Mouse (Mus musculus) liver, embryonic 15.5 days (tissue): Measurements from ENCODE around the gene Dpy30. TPM values are rescaled to one million over a fixed set of nuclear protein-coding genes. Genes with fewer than 3 reads are reported as not detected.
"Not testable (repeated sequence)": the region's sequence is repeated elsewhere in the genome, so short reads cannot be mapped to it uniquely, and the experiment has no call there.

Experiments used
- ATAC-seq: fragments of 200-750 bp; cut with Nextera tagmentation; 2 replicates; pipeline ENCODE4 v1.8.0; 2017; ENCODE audit warnings: moderate number of reproducible peaks, mild to moderate bottlenecking, moderate library complexity; ENCODE audit not compliant: insufficient read depth
- H3K27ac ChIP-seq: fragments of 300-500 bp; sonication (generic); replicated peaks from 2 replicates; pipeline ENCODE4 v1.5.1; 2015; ENCODE audit warnings: mild to moderate bottlenecking, inconsistent platforms
- H3K27me3 ChIP-seq: fragments of 300-500 bp; sonication (generic); 2 replicates; pipeline ENCODE4 v1.6.1; 2015; ENCODE audit warnings: mild to moderate bottlenecking, inconsistent platforms
- H3K36me3 ChIP-seq: fragments of 300-500 bp; sonication (generic); replicated peaks from 2 replicates; pipeline ENCODE4 v1.6.1; 2015; ENCODE audit warnings: moderate library complexity, mild to moderate bottlenecking, inconsistent platforms
- H3K4me1 ChIP-seq: fragments of 300-500 bp; sonication (generic); replicated peaks from 2 replicates; pipeline ENCODE4 v1.6.1; 2015; ENCODE audit warnings: inconsistent platforms
- H3K4me2 ChIP-seq: fragments of 300-500 bp; sonication (generic); 2 replicates; pipeline ENCODE4 v1.6.1; 2015; ENCODE audit warnings: moderate library complexity, mild to moderate bottlenecking, inconsistent platforms
- H3K4me3 ChIP-seq: fragments of 300-500 bp; sonication (generic); replicated peaks from 2 replicates; pipeline ENCODE4 v1.5.1; 2015; ENCODE audit warnings: mild to moderate bottlenecking, inconsistent platforms
- H3K9ac ChIP-seq: fragments of 300-500 bp; sonication (generic); 2 replicates; pipeline ENCODE4 v1.6.1; 2015; ENCODE audit warnings: moderate library complexity, mild to moderate bottlenecking, inconsistent platforms
- H3K9me3 ChIP-seq: fragments of 300-500 bp; sonication (generic); replicated peaks from 2 replicates; pipeline ENCODE4 v1.6.1; 2016; ENCODE audit warnings: inconsistent platforms
- WGBS: fragments of 180-500 bp; shearing (Covaris S2); methylation state at CpG from one replicate; pipeline ENCODE4 v1.1.7; 2015; ENCODE audit warnings: mixed read lengths; ENCODE audit not compliant: insufficient replicate concordance; 5-methylcytosine and 5-hydroxymethylcytosine counted together
- polyA plus RNA-seq: library from polyadenylated mRNA; unstranded; fragments of >200 nt; fragmentation: Nextera tagmentation; extraction: Ambion mirVana; gene quantifications from 2 replicates; pipeline ENCODE4 v1.2.1, GENCODE M21; 2015

The Dpy30 gene
- polyA plus RNA-seq: 98.0 and 119 TPM in 2 replicates

DNA sequence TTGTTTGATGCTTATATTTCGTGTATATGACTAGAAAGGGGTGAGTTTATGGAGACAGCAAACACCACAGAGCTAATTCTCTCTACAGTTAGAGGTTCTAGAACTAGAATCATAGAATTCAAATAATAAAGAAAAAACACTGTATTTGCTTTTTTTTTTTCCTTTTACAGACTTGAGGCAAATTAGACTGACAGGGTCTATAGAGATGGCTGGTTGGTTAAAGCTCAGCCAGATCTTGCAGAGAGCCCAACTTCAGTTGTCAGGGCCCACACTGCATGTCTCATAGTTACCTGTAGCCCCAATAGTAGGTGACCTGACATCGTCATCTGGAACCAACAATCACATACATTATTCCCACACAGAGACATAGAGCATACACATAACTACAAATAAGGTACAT lies at the start of gene Dpy30:
Dpy30 (minus strand) TSS at position 101 of the 400 bp plus-strand sequence.
- Histone ChIP-seq H3K9me3 (no peaks in the 10 kb centered on the region), H3K36me3 (no peaks in the 10 kb centered on the region), H3K4me2 (no peak within 1 kb of the TSS), H3K9ac (no peak within 1 kb of the TSS), H3K4me1 (no peaks in the 10 kb centered on the region), H3K27me3 (no peaks in the 10 kb centered on the region), H3K27ac (no peak within 1 kb of the TSS), H3K4me3 (no peak within 1 kb of the TSS)
- ATAC-seq: no peak
- 65% methylated on average over 2 of the region's 2 CpGs for WGBS

DNA sequence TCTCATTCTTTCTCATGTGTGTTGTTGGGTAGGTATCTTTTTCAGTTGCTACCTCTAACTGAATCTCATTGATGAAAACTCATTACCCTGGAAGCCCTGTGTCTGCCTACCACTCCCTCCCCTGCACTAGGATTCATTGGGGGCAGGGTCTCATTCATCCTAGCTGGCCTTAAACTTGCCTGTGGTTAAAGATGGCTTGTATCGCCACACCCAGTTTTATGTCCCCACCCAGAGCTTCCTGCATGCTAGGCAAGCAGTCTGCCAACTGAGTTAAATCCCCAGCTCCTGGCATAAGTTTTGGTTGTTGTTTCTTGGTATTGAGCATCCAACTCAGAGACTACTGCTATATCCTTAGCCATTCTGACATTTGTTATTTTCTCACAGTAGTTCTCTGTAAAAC lies 39.8 kb upstream of the Dpy30 start:
- Histone ChIP-seq H3K4me1 (no peaks in the 10 kb centered on the region; the same call in 1 of the 2 replicates), H3K9ac (no peak overlapping the region), H3K36me3 (peaks cover 20% of the 10 kb centered on the region), H3K27me3 (no peaks in the 10 kb centered on the region), H3K27ac (no peak overlapping the region), H3K4me3 (no peak overlapping the region), H3K4me2 (no peak overlapping the region), H3K9me3 (no peaks in the 10 kb centered on the region)
- 18% methylated on average over 1 of the region's 1 CpGs for WGBS
- ATAC-seq: no peak

DNA sequence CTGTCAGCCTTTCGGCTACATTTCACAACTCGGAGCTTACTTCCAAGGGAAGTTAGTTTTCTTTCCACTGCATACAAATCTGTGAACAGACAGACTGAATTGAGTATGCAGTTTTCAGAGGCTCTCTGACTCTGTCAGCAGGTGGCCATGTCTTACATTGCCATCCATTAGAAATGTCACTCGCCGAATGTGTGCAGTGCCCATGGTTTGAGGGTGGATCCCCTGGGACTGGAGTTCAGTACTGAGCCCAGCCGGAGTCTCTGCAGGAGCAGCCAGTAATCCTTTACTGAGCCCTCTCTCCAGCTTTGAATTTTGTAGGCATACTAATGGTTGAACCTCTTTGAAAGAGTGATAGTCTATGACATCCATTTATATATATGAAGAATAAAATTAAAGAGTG lies 17.4 kb upstream of the Dpy30 start:
- Histone ChIP-seq H3K9me3 (no peaks in the 10 kb centered on the region), H3K4me1 (peaks cover 36% of the 10 kb centered on the region), H3K4me2 (no peak overlapping the region), H3K36me3 (no peaks in the 10 kb centered on the region), H3K27me3 (no peaks in the 10 kb centered on the region), H3K4me3 (no peak overlapping the region), H3K9ac (no peak overlapping the region), H3K27ac (no peak overlapping the region)
- no peak for ATAC-seq
- WGBS: 69% methylated on average over 5 of the region's 5 CpGs

DNA sequence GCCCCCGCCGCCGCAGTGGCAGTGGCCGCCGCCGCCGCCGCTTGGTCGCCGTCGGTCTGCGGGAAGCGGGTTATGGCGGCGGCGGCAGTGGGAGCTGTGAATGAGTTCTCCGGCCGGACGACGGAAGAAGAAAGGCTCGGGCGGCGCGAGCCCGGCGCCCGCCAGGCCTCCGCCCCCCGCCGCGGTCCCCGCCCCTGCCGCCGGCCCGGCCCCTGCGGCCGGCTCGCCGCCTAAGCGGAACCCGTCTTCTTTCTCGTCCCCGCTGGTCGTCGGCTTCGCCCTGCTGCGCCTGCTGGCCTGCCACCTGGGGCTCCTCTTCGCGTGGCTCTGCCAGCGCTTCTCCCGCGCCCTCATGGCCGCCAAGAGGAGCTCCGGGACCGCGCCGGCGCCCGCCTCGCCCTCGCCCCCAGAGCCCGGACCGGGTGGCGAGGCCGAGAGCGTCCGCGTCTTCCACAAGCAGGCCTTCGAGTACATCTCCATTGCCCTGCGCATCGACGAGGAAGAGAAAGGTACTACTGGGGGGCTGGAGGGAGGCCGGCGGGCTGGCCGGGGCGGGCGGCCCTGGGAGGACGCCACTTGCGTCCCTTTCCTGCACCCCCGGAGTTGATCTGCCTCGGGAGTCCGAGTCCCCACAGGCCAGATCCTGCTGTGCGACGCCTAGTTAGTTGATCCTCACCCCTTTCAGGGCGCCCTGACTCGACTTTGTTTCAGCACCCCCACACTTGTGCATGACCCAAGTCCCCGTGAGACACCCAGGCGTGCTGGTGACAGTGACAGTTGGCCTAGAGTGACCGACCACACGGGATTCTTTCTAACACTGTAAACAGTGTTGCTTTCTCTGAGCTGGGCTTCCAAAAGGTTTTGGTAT lies 15.4 kb upstream of the Dpy30 start, which contains the start of gene Spast:
Spast (plus strand) TSS at position 51 of the 868 bp plus-strand sequence.
- H3K27ac ChIP-seq: peak within 1 kb of the TSS; percentile 94
- no peaks in the 10 kb centered on the region for H3K27me3 ChIP-seq
- H3K4me3 ChIP-seq: peak within 1 kb of the TSS; percentile 99
- under 1% methylated on average over 79 of the region's 90 CpGs for WGBS
- peak within 1 kb of the TSS; percentile 98 for H3K9ac ChIP-seq
- H3K4me2 ChIP-seq: peak within 1 kb of the TSS; percentile 89
- H3K4me1 ChIP-seq: peaks cover 36% of the 10 kb centered on the region
- no peaks in the 10 kb centered on the region for H3K36me3 ChIP-seq
- peak; percentile 90 for ATAC-seq
- no peaks in the 10 kb centered on the region for H3K9me3 ChIP-seq

DNA sequence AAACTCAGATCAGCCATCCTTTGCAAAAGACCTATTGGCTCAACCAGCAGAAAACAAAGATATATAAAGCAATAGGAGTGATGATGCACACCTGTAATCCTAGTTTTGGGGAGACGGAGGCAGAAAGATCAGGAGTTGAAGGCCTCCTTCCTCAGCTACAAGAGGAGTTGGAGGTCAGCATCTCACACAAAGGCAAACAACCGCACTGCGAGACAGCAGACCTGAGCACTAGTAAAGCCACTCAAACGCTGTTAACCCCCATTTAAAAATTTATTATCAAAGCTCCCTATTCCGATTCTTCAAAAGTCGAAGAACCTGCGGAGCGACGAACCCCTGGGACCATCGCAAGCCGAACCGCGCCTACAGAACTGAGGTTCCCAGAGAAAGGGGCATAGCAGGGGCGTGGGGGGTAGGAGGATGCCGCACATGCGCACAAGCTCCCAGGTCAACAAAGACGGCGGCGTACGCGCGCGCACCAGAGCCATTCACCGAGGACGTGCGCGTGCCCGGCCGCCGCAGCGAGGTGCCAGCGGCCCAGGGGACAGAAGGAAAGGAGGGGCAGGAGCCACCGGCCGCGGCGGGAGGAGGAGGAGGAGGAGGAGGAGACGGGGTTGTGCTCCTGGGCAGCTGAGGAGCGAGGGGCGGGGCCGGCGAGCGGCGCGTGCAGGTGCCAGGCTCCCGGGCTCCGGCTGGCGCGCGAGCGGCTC lies 14.6 kb upstream of the Dpy30 start:
- under 1% methylated on average over 44 of the region's 50 CpGs for WGBS
- Histone ChIP-seq H3K4me1 (peaks cover 36% of the 10 kb centered on the region), H3K27ac (peak overlapping the region; percentile 94), H3K9ac (peak overlapping the region; percentile 98), H3K9me3 (no peaks in the 10 kb centered on the region), H3K4me3 (peak overlapping the region; percentile 99), H3K4me2 (peak overlapping the region; percentile 89), H3K27me3 (no peaks in the 10 kb centered on the region), H3K36me3 (no peaks in the 10 kb centered on the region)
- ATAC-seq: peak; percentile 95

DNA sequence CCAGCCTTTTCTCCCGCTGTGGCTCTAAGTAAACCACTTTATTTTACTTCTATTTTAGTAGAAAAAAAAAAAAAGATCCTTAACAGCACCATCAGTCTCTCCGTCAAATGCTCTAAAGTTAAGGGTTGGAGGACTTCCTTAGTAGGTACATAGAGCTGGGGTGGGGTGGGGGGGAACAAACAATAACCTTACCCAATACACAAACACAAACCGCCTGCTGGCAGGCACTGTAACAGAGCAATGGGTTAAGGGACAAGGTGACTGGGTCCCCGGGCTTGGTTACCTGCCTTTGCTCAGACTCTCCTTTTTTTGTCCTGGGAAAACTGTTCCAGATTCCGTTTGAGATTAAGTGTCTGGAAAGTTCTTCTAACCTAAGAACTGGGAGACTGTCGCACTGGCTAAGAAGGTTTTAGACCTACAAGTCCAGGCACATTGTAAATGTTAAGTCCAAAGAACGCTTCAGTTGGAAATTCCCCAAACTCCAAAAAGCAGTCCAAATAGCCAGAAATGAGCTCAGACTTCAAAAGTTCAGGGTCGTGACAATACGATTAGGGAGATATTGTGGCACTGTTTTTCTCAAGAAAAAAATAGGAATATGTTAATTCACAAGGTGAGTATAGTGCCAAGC lies 7.4 kb upstream of the Dpy30 start:
- Histone ChIP-seq H3K36me3 (no peaks in the 10 kb centered on the region), H3K4me1 (peaks cover 6% of the 10 kb centered on the region; the same call in 1 of the 2 replicates), H3K27me3 (no peaks in the 10 kb centered on the region), H3K27ac (no peak overlapping the region), H3K9me3 (no peaks in the 10 kb centered on the region), H3K4me2 (no peak overlapping the region), H3K9ac (no peak overlapping the region), H3K4me3 (no peak overlapping the region)
- peak; percentile 60; the same call in 1 of the 2 replicates for ATAC-seq
- WGBS: 60% methylated on average over 9 of the region's 9 CpGs

DNA sequence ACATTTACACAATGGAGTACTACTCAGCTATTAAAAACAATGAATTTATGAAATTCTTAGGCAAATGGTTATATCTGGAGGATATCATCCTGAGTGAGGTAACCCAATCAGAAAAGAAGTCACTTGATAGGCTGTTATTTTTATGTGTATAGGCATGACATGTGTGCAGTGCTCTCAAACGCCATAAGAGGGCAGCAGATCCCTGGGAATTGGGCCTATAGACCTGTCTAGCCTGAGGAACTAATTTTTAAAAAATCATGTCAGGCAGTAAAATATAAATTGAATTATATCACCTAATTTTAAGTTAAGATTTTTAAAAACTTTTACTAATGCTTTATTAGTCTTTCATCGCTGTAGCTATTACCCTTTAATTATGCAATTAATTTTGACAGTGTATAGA lies 4.4 kb upstream of the Dpy30 start:
- ATAC-seq, H3K9me3 ChIP-seq, H3K27me3 ChIP-seq, H3K4me2 ChIP-seq, H3K9ac ChIP-seq, H3K4me1 ChIP-seq, H3K4me3 ChIP-seq, H3K36me3 ChIP-seq, H3K27ac ChIP-seq: not testable (repeated sequence)
- 40% methylated on average over 2 of the region's 2 CpGs for WGBS

DNA sequence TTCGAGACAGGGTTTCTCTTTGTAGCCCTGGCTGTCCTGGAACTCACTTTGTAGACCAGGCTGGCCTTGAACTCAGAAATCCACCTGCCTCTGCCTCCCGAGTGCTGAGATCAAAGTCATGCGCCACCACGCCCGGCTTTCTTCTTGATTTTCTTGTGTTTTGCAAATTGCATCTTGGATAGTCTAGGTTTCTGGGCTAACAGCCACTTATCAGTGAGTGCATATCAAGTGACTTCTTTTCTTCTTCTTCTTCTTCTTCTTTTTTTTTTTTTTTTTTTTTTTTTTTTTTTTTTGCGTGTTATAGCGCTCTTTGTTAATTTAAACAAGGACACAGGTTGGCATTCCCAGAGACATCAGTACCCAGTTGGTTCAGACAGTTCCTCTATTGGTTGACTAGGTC lies 3.5 kb upstream of the Dpy30 start:
- H3K27me3 ChIP-seq, H3K27ac ChIP-seq, H3K4me2 ChIP-seq, H3K9ac ChIP-seq, H3K4me1 ChIP-seq, H3K4me3 ChIP-seq, ATAC-seq, H3K9me3 ChIP-seq, H3K36me3 ChIP-seq: not testable (repeated sequence)
- 73% methylated on average over 7 of the region's 7 CpGs for WGBS

DNA sequence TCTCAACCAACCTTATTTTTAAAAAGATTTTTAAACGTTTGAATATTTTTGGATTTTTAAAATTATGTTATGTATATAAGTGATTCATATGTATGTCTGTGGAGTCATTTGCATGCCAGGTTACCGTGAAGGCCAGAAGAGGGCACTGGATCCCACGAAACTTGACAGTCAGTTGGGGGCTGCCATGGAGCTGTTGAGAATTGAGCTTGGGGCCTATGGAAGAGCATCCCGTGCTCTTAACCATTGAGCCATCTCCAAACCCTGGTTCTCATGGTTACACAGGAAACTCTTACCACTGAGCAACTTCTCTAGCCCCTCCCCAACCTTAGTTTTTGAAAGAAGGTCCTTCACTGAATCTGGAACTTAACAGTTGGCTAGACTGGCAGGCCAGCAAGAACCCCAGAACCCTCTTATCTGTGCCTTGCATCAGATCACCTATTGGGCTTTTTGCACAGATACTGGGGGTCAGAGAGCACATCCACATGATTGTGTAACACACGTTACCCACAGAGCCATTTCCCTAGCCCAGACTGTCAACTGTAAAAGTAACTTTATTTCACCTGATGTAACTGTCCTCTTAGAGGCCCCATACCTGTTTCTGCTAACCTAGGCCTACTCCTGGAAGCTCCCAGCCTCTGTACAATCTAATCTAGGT lies 1.2 kb downstream of the Dpy30 start:
- H3K4me2 ChIP-seq: no peak overlapping the region
- H3K27me3 ChIP-seq: no peaks in the 10 kb centered on the region
- peaks cover 5% of the 10 kb centered on the region; the same call in 1 of the 2 replicates for H3K4me1 ChIP-seq
- ATAC-seq: no peak
- no peak overlapping the region for H3K4me3 ChIP-seq
- H3K9ac ChIP-seq: no peak overlapping the region
- WGBS: 39% methylated on average over 5 of the region's 5 CpGs
- H3K9me3 ChIP-seq: no peaks in the 10 kb centered on the region
- no peak overlapping the region for H3K27ac ChIP-seq
- no peaks in the 10 kb centered on the region for H3K36me3 ChIP-seq

DNA sequence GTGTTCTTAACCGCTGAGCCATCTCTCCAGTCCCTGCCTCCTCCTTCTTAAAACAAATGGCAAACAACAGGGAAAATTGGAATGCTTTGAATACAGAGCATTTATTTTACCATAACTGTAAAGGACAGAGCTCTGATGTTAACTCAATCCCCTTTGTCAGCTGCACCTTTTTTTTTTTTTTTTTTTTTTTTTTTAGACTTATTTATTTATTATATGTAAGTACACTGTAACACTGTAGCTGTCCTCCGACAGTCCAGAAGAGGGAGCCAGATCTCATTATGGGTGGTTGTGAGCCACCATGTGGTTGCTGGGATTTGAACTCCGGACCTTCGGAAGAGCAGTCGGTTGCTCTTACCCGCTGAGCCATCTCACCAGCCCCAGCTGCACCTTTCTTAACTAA lies 5.0 kb downstream of the Dpy30 start:
- WGBS: 83% methylated on average over 6 of the region's 6 CpGs
- no peaks in the 10 kb centered on the region for H3K27me3 ChIP-seq
- no peak overlapping the region for H3K4me3 ChIP-seq
- no peak overlapping the region for H3K4me2 ChIP-seq
- H3K36me3 ChIP-seq: peaks cover 8% of the 10 kb centered on the region
- no peak overlapping the region for H3K9ac ChIP-seq
- no peak overlapping the region for H3K27ac ChIP-seq
- no peaks in the 10 kb centered on the region for H3K9me3 ChIP-seq
- H3K4me1 ChIP-seq: peaks cover 34% of the 10 kb centered on the region
- ATAC-seq: no peak
